Mouse (Mus musculus) brain, embryonic 14.5 days (tissue): ENCODE measurements around the gene Insl6.

Experiments
- CTCF ChIP-seq: fragments of 200-500 bp; IDR thresholded peaks from 2 replicates; pipeline ENCODE4 v1.5.1; 2012; ENCODE audit warnings: inconsistent platforms, mild to moderate bottlenecking, moderate library complexity, borderline replicate concordance; ENCODE audit not compliant: insufficient read depth, insufficient read length; ENCODE audit errors: extremely low read depth
- POLR2A ChIP-seq: fragments of 200-500 bp; IDR thresholded peaks from 2 replicates; pipeline ENCODE4 v1.6.1; 2012; ENCODE audit warnings: mild to moderate bottlenecking, inconsistent platforms, borderline replicate concordance; ENCODE audit not compliant: poor library complexity, insufficient read depth, insufficient read length, severe bottlenecking; ENCODE audit errors: extremely low read depth

GRCm38 (mm10) chr19:29371284-29372081 lies 46.3 kb upstream of the Insl6 start:
- no peak for TF ChIP-seq CTCF
- TF ChIP-seq POLR2A, result no peak
